Mouse (Mus musculus): ENCODE data around the gene Helz.

- TF ChIP-seq POLR2A (IDR thresholded peaks at IDR 0.05; ENCODE audit: borderline replicate concordance, extremely low read depth, insufficient read depth, insufficient read length, poor library complexity, severe bottlenecking), result no peak
- no peak for TF ChIP-seq CTCF (IDR thresholded peaks at IDR 0.05; ENCODE audit: borderline replicate concordance, extremely low read depth, insufficient read depth, insufficient read length)
These were observed 112.7 kb downstream of the Helz start for GRCm38 (mm10) chr11:107660452-107660851.

All from brain, embryonic 14.5 days (tissue).